Mouse (Mus musculus) forebrain, embryonic 14.5 days (tissue): ENCODE measurements at regions not wholly inside any gene's neighbourhood (a gene's known extent, or its start where the extent isn't known, plus 50 kb on each side); places are given as distances from the start of the nearest gene placed in this dataset.

Experiments
- ATAC-seq: fragments of 200-750 bp; cut with Nextera tagmentation; 2 replicates; pipeline ENCODE4 v1.8.0; 2017; ENCODE audit warnings: mild to moderate bottlenecking, moderate library complexity
- DNase-seq: peaks from one replicate; pipeline ENCODE4 v3.0.0-alpha.2; 2015; ENCODE audit warnings: low spot score
- H3K27ac ChIP-seq: fragments of 300-500 bp; sonication (generic); 2 replicates; pipeline ENCODE4 v1.5.1; 2014; ENCODE audit warnings: low read depth, mild to moderate bottlenecking, control low read depth, low read length, moderate library complexity
- H3K27me3 ChIP-seq: fragments of 300-500 bp; sonication (generic); replicated peaks from 2 replicates; pipeline ENCODE4 v1.6.1; 2014; ENCODE audit warnings: low read length, control low read depth, mixed read lengths; ENCODE audit not compliant: control insufficient read depth, insufficient read depth
- H3K36me3 ChIP-seq: fragments of 300-500 bp; sonication (generic); 2 replicates; pipeline ENCODE4 v1.6.1; 2014; ENCODE audit warnings: low read length, control low read depth; ENCODE audit not compliant: control insufficient read depth, insufficient read depth
- H3K4me1 ChIP-seq: fragments of 300-500 bp; sonication (generic); 2 replicates; pipeline ENCODE4 v1.6.1; 2014; ENCODE audit warnings: antibody characterized with exemption, low read length, control low read depth; ENCODE audit not compliant: control insufficient read depth, insufficient read depth
- H3K4me2 ChIP-seq: fragments of 300-500 bp; sonication (generic); 2 replicates; pipeline ENCODE4 v1.6.1; 2014; ENCODE audit warnings: mild to moderate bottlenecking, control low read depth, low read length
- H3K4me3 ChIP-seq: fragments of 300-500 bp; sonication (generic); 2 replicates; pipeline ENCODE4 v1.5.1; 2014; ENCODE audit warnings: low read depth, low read length, control low read depth
- H3K9ac ChIP-seq: fragments of 300-500 bp; sonication (generic); 2 replicates; pipeline ENCODE4 v1.6.1; 2014; ENCODE audit warnings: mild to moderate bottlenecking, low read length, control low read depth, moderate library complexity
- H3K9me3 ChIP-seq: fragments of 300-500 bp; sonication (generic); replicated peaks from 2 replicates; pipeline ENCODE4 v1.6.1; 2016; ENCODE audit warnings: low read length, control low read depth, mixed read lengths; ENCODE audit not compliant: control insufficient read depth
- WGBS: fragments of 180-500 bp; shearing (Covaris S2); extraction: QIAGEN DNeasy Blood & Tissue Kit; methylation state at CpG from one replicate; pipeline ENCODE4 v1.1.7; 2014; 5-methylcytosine and 5-hydroxymethylcytosine counted together

- ATAC-seq: no peak
- no peak overlapping the region for H3K27ac ChIP-seq
- no peak for DNase-seq
- 84% methylated on average over 8 of the region's 8 CpGs for WGBS
- no peaks in the 10 kb centered on the region for H3K9me3 ChIP-seq
- no peak overlapping the region for H3K4me2 ChIP-seq
- H3K9ac ChIP-seq: no peak overlapping the region
- H3K27me3 ChIP-seq: no peaks in the 10 kb centered on the region
- H3K36me3 ChIP-seq: no peaks in the 10 kb centered on the region
- H3K4me3 ChIP-seq: no peak overlapping the region
- H3K4me1 ChIP-seq: no peaks in the 10 kb centered on the region
These were observed 170.8 kb downstream of the Gm10260 start for GRCm38 (mm10) chr13:97589626-97590025.

GRCm38 (mm10) chr13:97588085-97588484 is 172.3 kb downstream of the Gm10260 start:
- H3K36me3 ChIP-seq: no peaks in the 10 kb centered on the region
- H3K9me3 ChIP-seq: no peaks in the 10 kb centered on the region
- H3K4me2 ChIP-seq: no peak overlapping the region
- ATAC-seq: no peak
- no peak overlapping the region for H3K9ac ChIP-seq
- WGBS: 20% methylated on average over 1 of the region's 1 CpGs
- H3K4me1 ChIP-seq: no peaks in the 10 kb centered on the region
- no peaks in the 10 kb centered on the region for H3K27me3 ChIP-seq
- H3K27ac ChIP-seq: no peak overlapping the region
- no peak overlapping the region for H3K4me3 ChIP-seq
- DNase-seq: no peak

DNA sequence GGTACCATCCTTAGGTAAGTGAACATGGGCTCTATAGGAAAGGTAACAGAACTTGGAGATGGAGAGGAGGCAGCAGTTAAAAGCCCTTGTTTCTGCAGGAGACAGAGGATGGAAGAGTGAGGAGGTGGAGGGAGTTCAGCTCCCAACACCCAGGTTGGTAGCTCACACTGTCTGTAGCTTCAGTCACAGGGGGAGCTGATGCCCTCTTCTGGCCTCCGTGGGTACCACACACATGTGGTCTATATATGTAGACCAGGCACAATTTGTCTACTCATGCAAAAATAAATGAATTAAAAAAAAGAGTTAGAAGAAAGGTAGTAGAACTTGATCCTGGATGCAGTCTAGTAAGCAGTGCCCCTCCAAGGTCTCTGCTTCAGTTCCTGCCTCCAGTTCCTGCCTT is 173.3 kb downstream of the Gm10260 start:
- Histone ChIP-seq H3K4me3 (no peak overlapping the region), H3K27me3 (no peaks in the 10 kb centered on the region), H3K4me2 (no peak overlapping the region), H3K4me1 (no peaks in the 10 kb centered on the region), H3K27ac (no peak overlapping the region), H3K9me3 (no peaks in the 10 kb centered on the region), H3K9ac (no peak overlapping the region), H3K36me3 (no peaks in the 10 kb centered on the region)
- 75% methylated on average over 1 of the region's 1 CpGs for WGBS
- ATAC-seq (no peak), DNase-seq (no peak)

- no peaks in the 10 kb centered on the region for H3K9me3 ChIP-seq
- no peaks in the 10 kb centered on the region for H3K27me3 ChIP-seq
- H3K27ac ChIP-seq: no peak overlapping the region
- no peak overlapping the region for H3K4me3 ChIP-seq
- no peak for DNase-seq
- H3K4me2 ChIP-seq: no peak overlapping the region
- no peak overlapping the region for H3K9ac ChIP-seq
- WGBS: 90% methylated on average over 4 of the region's 4 CpGs
- ATAC-seq: no peak
- H3K4me1 ChIP-seq: no peaks in the 10 kb centered on the region
- no peaks in the 10 kb centered on the region for H3K36me3 ChIP-seq
These were observed 176.4 kb downstream of the Gm10260 start for GRCm38 (mm10) chr13:97584045-97584444.

DNA sequence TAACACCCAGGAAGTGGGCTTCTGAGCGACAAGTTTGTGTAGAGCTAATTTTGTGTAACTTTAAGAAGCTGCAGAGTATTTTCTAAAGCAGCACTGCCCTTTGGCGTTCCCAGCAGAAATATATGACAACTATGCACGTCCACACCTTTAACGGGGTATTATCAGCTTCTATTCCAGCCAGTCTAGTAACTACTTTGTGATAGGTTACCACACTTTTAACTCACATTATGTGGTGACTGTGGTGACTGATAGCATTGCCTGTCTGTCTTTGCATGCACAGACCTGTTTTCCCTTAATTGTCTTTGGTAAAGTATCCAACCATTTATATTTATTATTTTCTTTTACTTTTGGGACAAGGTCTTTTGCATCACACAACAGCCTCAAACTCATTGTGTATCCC is 179.1 kb downstream of the Gm10260 start:
- Histone ChIP-seq H3K36me3 (no peaks in the 10 kb centered on the region), H3K27me3 (no peaks in the 10 kb centered on the region), H3K9ac (no peak overlapping the region), H3K4me2 (no peak overlapping the region), H3K27ac (no peak overlapping the region), H3K9me3 (no peaks in the 10 kb centered on the region), H3K4me3 (no peak overlapping the region), H3K4me1 (peaks cover 3% of the 10 kb centered on the region; the same call in 1 of the 2 replicates)
- WGBS: 87% methylated on average over 4 of the region's 4 CpGs
- ATAC-seq (no peak), DNase-seq (no peak)

GRCm38 (mm10) chr13:97580241-97580874 is 180.1 kb downstream of the Gm10260 start:
- Histone ChIP-seq H3K36me3 (no peaks in the 10 kb centered on the region), H3K27ac (no peak overlapping the region), H3K4me3 (no peak overlapping the region), H3K4me2 (no peak overlapping the region), H3K9ac (no peak overlapping the region), H3K9me3 (no peaks in the 10 kb centered on the region), H3K4me1 (peaks cover 3% of the 10 kb centered on the region; the same call in 1 of the 2 replicates), H3K27me3 (no peaks in the 10 kb centered on the region)
- WGBS: 47% methylated on average over 3 of the region's 3 CpGs
- no peak for DNase-seq
- ATAC-seq: no peak

- WGBS: 84% methylated on average over 5 of the region's 5 CpGs
- Histone ChIP-seq H3K4me3 (no peak overlapping the region), H3K4me2 (no peak overlapping the region), H3K9me3 (no peaks in the 10 kb centered on the region), H3K36me3 (no peaks in the 10 kb centered on the region), H3K9ac (no peak overlapping the region), H3K27ac (no peak overlapping the region), H3K27me3 (no peaks in the 10 kb centered on the region), H3K4me1 (peaks cover 3% of the 10 kb centered on the region; the same call in 1 of the 2 replicates)
- no peak for ATAC-seq
- no peak for DNase-seq
These were observed 181.8 kb downstream of the Gm10260 start for GRCm38 (mm10) chr13:97578595-97578994.

DNA sequence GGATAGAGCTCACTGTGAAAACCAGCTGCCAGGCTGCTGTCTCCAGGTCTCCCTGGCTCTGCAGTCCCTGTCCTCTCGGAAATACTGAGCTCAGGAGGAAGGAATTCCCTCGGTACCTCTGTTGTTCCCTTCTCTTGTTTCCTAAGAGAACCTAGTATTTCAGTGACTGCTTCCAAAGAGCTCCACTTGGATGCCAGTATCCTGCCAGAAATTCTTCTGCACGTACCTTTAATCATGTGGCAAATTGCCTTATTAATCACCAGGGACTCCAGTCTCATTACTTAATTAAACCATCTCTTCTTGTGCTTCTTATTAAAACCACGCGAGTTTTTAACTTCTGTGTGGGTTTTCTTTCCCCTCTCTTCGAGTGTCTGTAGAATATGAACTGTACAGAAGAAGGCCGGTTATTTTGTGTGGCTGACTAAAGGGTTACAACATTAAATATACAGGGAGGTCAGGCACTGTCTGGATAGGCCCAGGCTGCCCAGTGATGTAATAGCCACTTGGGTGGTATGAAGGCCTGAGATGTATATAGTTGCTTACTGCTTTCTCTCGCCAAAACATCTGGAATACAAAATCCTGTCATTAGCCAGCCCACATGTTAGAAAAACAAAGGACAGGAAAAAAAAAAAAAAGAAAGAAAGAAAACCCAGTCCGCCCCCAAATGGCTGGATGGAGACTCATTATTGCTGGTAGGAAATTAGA is 183.2 kb downstream of the Gm10260 start:
- Histone ChIP-seq H3K4me2 (no peak overlapping the region), H3K9me3 (no peaks in the 10 kb centered on the region), H3K9ac (no peak overlapping the region), H3K36me3 (no peaks in the 10 kb centered on the region), H3K27ac (no peak overlapping the region), H3K4me1 (peaks cover 3% of the 10 kb centered on the region; the same call in 1 of the 2 replicates), H3K4me3 (no peak overlapping the region), H3K27me3 (no peaks in the 10 kb centered on the region)
- ATAC-seq: 0 out of 2 replicates have a peak, but pooled peaks have one; percentile 40
- peak; percentile 56 for DNase-seq
- WGBS: 20% methylated on average over 9 of the region's 9 CpGs

DNA sequence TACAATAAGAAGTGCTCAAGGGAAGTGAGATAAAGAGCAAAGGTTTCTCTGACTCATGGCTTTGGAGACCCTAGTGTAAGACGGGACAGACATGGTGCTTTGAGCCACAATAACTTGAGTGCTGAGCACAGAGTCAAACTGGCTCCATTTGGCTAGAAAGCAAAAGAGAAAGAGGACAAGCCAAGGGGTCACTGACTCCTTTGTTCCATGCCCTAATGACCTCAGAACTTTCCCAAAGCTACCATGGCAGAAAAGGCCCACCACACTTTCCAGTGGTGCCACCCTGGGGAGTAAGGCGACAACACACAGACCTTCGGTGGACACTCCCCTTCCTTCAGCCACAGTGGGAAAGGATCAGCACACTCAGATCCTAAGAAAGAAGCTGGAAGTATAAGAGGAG is 186.8 kb downstream of the Gm10260 start:
- Histone ChIP-seq H3K4me2 (no peak overlapping the region), H3K4me1 (peaks cover 3% of the 10 kb centered on the region; the same call in 1 of the 2 replicates), H3K4me3 (no peak overlapping the region), H3K9me3 (no peaks in the 10 kb centered on the region), H3K9ac (no peak overlapping the region), H3K27me3 (no peaks in the 10 kb centered on the region), H3K36me3 (no peaks in the 10 kb centered on the region), H3K27ac (no peak overlapping the region)
- no peak for ATAC-seq
- 34% methylated on average over 3 of the region's 3 CpGs for WGBS
- DNase-seq: no peak
